Mouse (Mus musculus): ENCODE results near the gene Msl3l2.

GRCm38 (mm10) chr10:56137191-56137590, 30.5 kb downstream of the Msl3l2 start:
- TF ChIP-seq GATA1 (IDR thresholded peaks at IDR 0.05; ENCODE audit: borderline replicate concordance, low read length) (no peak), CTCF (IDR thresholded peaks at IDR 0.05; ENCODE audit: low read depth, low read length) (no peak), POLR2AphosphoS5 (IDR thresholded peaks at IDR 0.05; ENCODE audit: insufficient replicate concordance, low read depth, low read length) (no peak), TAL1 (conservative IDR thresholded peaks at IDR 0.05; ENCODE audit: low read depth, low read length) (no peak)

Data from G1E (cell line).